Mouse (Mus musculus): ENCODE data around the gene Zyx.

The Zyx gene

DNA sequence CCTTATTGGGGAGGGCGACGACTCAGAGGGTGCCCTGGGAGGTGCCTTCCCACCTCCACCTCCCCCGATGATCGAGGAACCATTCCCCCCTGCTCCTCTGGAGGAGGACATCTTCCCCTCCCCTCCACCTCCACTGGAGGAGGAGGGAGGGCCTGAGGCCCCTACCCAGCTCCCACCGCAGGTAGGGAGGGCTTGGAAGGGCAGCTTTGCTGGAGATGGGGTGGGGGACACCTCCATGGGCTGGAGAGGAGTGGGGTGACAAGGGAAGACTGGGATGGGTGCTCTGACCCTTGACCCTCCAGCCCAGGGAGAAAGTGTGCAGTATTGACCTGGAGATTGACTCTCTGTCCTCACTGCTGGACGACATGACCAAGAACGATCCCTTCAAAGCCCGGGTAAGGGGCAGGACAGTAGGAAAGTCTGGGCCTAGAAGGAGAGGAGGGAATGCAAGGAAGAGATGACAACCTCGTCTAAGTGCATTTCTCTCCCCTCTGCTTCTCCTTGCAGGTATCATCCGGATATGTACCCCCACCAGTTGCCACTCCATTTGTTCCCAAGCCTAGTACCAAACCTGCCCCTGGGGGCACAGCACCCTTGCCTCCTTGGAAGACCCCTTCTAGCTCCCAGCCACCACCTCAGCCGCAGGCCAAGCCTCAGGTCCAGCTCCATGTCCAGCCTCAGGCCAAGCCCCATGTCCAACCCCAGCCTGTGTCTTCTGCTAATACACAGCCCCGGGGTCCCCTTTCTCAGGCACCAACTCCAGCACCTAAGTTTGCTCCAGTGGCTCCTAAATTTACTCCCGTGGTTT, 1.7 kb downstream of the Zyx start:
- no peak for DNase-seq

DNA sequence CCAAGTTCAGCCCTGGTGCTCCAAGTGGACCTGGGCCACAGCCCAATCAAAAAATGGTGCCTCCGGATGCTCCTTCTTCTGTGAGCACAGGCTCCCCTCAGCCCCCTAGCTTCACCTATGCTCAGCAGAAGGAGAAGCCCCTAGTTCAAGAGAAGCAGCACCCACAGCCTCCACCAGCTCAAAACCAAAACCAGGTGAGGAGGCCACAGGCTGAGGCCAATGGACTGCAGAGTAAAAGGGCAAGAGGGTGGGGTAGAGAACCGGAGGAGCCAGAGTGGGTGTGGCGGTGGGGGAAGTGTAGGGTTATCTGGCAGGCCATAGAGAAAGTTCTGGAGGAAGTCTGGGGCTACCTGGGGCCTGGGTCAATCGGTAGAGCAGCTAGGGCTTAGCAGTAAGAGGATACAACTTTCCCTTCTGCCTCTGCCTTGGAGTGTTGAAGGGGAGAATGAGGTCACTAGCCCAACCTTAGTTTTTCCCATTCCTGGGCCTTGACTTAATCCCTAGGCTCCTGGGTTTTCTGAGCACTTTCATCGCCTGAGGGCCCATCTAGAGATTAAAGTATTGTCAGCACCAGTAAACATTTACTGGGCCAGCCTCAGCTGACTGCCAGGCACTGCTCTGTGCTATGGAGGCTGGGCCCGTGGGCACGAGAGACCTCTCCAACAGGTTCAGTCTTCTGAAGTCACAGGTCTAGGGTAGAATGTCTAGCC, 2.5 kb downstream of the Zyx start:
- DNase-seq: no peak

DNA sequence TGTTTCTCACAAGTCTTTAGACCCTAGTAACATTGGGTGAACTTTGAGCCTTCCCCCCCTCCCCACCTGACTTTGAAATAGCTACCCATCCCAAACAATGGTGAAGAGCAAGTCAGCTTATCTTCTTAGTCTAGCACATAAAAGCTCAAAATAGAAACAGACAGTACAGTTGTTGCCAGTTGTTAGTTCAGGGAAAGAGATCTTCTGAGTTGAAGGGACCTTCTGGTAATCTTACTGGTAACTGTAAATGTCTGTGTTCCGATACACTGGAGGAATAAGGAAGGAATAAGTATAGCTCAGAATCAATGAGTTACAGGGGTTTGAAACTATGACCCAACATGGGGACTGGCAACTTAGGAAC, 3.0 kb downstream of the Zyx start:
- DNase-seq: no peak

DNA sequence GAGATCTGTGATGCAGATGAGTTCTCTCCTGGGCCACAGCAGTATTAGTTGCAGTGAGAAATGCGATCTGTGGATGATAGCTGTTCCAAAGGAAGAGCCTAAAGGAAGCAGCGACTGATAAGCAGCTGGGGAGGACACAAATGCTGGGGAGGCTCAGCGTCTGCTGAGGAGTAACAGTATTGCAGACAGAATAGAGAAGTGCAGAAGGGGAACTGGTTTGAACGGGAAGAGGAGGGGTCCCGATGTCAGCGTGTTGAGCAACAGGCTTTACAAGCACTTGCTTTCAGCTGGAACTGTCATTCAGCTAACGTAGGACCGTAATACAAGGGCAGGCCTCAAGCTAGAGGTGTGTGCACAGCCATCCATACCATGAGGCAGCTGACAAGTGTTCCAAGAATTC, 3.8 kb downstream of the Zyx start:
- no peak for DNase-seq

DNA sequence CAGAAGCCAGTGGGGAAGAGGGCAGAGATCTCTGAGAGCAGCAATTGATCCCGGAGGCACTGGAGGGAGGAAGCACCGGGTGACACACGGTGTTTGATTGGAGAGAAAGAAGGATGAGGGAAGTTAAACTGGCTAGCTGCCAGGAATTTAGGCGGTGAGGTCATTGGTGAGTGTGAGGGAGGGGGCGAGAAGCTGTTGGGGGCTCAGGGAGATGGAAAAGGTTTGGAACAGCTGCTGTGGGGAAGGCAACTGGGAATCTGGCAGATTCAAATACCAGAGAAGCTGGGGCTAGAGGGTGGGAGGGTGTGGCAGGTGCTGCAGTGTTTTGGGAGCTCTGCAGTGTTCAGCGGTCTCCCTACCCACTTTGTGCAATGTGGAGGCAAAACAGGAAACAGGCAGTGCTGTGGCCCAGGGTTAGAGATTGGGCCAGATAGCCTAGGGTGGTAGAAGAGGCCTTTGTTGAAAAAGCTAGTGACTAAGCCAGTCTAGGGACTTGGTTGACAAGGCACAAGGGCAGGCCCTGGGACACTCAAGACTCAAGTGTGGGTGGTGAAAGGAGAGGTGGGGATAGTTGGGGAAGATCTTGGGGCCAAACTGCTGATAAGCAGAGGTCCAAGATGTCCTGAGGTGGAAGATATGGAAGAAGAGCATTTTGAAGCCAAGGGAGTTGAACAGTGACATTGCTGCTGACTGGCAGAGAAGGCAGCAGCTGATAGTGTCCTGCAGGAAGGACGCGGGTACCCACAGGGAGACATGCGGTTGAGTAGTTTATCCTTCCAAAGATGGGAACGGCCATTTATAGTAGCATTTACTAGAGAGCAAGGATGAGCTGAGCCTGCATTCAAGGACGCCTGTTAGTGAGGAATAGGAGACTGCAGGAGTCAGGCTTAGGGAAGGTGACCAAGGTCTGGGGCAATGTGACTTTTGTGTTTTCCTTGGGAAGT, 4.9 kb downstream of the Zyx start:
- no peak for DNase-seq

DNA sequence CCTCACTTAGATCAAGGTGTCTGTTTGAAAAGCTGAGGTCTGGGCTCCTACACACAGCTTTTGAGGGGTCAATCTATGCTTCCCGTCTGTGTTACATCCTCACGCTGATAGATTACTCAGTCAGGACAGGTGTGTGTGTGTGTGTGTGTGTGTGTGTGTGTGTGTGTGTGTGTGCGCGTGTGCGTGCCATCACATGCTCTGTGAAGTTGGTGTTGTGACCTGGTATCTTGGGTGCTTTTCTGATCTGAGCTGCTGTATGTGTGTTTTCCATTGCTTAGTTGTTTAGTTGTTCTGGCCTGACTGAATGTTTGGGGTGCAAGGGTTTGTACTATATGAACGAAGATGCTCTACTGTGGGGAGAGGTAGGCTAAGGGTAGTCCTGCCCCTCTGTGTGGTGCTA, 5.9 kb downstream of the Zyx start:
- no peak for DNase-seq

DNA sequence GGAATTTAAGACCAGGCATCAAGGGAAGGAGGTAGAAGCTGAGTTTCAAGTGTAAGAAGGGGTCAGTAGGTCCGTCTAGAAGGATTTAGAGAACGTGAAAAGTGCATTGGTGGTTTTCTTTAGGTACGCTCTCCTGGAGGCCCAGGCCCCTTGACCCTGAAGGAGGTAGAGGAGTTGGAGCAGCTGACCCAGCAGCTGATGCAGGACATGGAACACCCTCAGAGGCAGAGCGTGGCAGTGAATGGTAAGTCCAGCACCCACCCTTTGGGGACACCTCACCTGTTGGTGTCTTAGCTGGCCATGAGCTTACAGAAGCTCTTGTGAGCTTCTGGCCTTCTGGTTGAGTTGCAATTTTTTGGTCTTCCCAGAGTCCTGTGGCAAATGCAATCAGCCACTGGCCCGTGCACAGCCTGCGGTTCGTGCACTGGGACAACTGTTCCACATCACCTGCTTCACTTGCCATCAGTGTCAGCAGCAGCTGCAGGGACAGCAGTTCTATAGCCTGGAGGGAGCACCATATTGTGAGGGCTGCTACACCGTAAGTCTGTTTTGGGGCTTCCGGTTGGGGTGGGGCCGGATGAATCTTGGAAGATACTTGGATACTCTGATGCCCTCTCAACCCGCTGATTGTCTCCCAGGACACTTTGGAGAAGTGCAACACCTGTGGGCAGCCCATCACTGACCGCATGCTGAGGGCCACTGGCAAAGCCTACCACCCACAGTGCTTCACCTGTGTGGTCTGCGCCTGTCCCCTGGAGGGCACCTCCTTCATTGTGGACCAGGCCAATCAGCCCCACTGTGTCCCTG, 6.6 kb downstream of the Zyx start:
- DNase-seq: no peak

DNA sequence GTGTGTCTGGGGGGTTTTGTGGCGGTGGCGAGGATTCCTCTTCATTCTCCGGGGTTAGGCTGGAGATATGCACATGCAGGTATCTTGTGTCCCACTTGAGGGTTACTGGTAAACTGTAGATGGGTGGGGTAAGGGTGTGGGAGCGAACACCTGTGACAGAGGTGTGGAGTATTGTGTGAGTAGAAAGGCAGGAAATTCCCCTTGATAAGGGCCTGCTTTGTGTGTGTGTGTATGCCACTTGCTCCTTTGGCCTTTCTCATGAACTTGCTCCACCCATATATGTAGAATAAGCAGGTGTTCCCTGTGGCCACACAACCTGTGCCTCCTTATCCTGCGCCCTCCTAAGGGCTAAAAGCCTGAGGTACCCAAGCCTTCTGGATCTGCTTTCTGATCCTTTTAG, 7.5 kb downstream of the Zyx start:
- no peak for DNase-seq

DNA sequence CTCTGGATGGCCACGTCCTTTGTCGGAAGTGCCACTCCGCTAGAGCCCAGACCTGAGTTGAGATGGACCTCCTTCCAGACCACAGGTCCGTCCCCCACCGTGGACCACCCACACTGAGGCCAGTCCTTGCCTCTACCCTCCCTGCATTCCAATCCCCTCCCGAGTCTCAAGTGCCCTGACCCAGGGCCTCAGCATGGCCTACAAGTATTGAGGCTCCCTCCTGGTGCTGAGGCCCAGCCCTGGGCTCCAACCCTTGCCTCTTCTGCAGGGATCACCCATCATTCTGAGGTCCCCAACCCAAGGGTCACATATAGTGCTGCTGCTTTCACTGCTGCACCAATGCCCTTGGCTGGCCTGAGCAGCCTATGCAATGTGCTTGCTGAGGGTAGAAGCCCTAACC, 8.5 kb downstream of the Zyx start:
- no peak for DNase-seq

DNA sequence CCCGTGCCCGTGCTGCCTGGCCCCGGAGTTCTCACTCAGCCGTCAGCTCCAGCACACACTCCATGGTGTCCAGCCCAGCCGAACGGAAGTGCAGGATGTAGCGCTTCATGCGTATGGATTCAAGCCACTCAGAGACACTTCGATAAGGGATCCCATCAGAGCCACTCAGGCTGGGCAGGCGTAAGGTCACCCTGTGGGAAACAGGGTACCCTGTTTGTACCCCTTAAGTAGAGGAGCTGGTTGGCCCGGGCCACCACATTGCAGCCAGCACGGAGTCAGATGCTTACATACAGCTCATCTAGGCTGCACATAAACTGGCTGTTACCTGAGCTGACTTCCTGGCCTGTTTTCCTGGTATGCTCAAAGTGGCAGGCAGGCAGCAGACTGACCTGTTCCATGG, 9.5 kb downstream of the Zyx start:
- DNase-seq: no peak

DNA sequence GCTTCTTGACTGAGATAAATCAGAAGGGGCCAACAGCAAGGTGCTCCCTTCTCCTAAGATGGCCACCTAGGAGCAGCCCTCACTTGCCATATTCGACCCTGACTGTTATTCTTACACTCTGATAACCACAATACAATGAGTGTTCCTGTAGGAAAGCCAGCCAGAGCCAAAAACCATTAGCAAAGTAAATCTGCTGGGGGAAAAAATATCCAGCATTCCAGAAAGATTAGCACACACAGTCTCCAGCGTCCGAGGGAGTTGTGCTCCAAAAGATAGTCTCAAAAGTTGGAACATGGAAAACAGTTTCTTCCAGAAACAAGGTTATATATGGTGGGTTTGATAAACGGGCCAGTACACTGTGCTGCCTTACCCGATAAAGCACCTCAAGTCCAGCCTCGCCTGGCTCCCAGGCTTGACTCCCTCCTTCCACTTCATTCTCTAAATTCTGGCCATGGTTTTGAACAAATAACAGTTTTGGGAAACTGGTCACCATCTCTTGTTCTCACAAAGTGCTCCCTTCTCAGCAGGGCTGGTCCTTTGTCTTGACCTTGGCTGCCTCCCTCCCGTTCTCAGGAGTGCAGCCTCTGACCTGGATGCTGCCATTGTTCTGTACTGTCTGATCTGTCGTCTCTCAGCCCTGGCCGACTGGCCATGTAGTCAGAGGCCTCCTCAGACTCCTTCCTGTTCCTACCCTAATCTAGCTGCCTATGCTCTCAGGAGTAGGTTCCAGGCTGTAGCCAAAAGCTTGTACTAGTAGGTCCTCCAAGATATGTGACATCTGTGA, 10.1 kb downstream of the Zyx start:
- DNase-seq: no peak

DNA sequence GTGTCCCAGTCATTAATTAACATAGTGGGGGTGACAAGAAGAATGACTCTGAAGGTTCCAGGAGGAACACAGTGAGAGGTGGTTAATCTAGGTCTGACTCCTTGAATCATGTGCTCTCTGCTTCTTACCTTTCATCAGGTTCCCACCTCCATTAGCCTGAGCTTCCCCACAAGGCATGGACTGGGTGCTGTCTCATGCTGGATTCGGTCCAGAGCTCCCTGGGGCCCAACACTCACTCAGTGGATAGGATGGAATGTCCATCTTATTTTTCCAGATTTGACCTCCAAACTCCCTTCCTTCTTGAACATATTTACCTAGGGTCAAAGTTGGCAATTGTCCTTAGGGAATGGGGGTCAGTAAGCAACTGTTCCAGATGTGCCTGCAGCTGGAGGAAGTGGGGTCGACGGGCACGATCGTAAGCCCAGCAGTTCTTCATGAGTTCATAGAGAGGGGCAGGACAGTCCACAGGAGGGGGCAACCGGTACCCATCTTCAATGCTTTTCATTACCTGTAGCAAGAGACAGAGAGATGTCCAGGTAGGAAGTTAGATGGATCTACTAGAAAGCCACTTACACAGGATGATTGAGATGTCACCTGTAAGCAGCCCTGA, 10.9 kb downstream of the Zyx start:
- no peak for DNase-seq

DNA sequence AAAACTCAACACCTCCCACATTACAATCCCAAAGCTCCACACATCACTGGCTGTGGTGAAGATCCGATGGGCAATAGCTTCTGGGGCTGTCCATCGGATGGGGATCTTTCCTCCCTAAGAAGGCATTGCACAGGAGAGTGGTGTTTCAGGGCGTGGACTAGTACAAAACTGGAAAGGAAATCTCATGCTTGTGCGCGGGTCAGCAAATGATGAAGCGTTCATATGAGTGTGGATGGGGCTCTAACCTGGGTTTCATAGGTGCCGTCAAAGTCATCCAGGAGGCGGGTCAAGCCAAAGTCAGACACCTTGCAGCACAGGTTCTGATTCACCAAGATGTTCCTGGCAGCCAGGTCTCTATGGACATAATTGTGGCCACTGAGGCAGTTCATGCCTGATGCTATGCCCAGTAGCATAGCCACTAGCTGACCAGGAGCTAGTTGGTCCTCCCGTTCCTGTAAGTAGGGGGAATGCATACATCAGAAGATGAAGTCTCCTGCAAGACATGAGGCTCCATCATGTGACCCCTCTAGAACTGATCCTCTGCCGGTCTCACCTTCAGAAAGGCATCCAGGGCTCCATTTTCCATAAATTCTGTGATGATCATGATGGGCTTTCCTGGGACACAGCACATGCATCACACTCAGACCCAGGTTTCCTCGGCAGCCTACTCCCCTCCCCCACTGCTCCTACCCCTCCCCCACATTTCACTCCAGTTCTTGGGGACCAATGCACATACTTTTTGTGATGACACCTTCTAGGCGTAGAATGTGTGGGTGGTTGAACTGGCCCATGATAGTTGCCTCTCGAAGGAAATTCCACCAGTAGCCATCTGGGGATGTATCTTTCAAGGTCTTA, 11.8 kb downstream of the Zyx start:
- DNase-seq: no peak

DNA sequence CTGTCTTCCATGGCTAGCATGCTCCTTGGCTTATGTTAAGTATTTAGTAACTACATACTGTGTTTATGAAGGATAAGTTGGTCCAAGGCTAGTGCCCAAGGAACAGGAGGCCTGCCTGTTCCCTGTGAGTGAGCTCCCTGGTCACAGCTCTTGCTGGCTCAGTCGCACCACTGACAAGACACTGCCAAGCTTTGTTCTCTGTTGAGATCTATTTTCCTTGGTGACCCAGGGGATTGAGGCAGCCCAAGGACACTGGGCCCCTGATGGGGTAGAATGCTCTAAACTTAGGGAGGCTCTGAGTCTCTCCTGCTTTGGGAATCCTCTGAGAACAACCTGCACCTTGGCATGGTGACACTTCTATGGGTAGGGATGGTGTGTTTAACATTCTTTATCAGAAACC, 12.6 kb downstream of the Zyx start:
- no peak for DNase-seq

DNA sequence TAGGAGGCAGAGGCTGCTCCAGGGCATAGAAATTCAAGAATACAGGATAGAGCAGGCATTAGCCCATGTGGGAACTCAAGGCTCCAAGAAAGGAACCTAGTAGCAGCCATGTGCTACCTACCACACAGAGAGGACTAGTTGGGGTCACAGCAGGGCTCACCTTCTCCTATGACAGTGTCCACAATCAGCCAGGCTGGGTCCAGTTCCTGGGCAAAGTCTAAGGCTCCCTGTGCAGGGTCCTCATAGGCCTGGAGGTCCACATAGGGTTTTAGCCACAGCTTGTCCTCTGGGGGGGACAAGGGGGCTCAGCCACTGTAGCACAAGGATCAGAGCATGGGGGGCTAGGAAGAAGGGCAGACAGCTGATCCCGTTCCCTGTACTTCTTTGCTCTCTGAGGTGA, 13.1 kb downstream of the Zyx start:
- DNase-seq: no peak

DNA sequence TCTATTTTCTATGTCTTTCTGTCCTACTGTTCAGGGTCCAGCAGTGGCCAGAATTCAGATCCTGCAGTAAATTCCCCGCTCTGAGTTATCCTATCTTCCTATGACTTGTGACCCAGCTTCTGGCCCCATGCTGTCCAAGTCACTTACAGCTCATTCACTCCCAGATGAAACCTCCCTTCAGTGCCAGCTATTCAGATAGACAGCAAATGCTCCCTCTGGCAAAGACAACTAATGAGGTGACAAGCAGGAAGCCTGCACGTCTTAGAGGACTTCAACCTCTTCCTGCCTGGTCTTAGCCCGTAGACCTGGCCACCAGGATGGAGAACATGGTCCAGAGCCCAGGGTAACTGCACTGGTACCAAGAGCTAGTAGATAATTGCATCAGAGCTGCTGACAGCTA, 13.5 kb downstream of the Zyx start:
- DNase-seq: no peak

DNA sequence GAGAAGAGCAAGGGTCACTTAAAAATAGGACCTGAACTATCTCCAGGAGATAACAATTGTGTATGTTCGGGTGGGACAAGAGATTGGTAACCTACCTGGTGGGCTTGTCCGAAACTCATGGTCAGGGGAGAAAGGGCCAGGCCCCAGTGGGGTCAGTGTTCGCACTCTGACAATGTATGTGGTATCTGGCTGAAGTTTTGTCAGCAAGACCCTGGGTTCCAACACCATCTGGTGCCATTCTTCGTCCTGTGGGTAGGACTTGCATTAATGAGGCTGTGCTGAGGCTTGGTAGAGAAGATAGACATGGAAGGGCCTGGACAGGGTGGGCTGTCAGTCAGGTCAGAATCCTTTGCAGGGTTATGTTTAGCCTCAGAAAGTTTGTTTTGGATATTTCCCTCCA, 14.6 kb downstream of the Zyx start:
- no peak for DNase-seq

DNA sequence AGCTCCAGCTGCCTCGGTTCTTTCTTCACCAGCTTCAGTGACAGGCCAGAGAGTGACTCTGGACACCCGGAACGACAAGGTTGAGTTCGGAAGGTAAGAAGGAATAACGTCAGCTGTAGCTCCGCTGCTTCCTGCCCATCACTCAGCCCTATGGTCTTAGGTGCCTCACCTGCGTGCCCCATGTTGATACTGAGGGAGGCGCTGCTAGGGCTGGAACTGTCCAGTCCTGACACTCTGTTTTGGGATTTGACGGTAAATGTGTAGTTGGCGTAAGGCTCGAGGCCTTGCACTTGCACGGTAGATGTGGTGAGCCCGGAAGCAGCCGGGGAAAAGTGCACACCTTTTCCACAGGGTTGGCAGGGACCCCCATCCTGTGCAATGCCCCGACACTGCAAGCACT, 15.2 kb downstream of the Zyx start:
- DNase-seq: no peak

DNA sequence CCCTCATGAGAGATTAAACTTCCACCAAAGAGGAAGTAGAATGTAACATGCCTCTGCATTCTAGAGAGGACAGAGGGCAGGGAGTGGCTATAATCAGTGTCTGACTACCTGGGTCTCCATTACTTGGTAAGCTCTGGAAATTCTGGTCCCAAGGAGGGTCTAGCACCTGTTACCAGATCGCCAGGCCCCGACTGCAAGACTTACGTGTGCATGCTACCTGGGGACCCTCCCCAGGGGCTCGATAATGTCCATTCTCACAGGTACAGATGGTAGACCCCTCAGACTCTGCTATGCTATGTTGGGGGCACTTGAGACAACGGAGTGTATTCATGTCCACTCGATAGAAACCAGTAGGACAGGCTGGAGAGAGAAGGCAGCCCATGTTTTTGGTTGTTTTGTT, 15.8 kb downstream of the Zyx start:
- no peak for DNase-seq

DNA sequence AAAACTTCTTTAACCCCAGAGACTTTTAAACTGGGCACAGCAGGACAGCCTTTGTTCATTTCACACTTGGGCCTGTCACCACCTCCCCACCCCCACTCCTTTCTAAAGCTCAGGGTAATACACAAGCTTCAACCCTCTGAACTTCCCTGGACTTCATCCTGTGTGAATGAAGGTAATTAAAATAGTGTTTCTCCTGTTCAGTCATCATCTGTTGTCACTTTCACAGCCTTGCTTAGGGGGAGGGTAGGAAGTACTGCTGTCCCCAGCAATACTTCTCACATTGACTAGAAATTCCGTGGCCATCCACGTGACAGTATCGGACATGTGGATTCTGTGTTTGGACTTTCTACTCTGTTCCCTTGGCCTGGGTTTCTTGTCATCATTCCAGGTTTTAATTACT, 20.4 kb downstream of the Zyx start:
- DNase-seq: no peak

Measured in cerebellum, adult 9-10 months (tissue).